10 mouse cellular contexts compared by ENCODE assay signal in the genomic region with DNA sequence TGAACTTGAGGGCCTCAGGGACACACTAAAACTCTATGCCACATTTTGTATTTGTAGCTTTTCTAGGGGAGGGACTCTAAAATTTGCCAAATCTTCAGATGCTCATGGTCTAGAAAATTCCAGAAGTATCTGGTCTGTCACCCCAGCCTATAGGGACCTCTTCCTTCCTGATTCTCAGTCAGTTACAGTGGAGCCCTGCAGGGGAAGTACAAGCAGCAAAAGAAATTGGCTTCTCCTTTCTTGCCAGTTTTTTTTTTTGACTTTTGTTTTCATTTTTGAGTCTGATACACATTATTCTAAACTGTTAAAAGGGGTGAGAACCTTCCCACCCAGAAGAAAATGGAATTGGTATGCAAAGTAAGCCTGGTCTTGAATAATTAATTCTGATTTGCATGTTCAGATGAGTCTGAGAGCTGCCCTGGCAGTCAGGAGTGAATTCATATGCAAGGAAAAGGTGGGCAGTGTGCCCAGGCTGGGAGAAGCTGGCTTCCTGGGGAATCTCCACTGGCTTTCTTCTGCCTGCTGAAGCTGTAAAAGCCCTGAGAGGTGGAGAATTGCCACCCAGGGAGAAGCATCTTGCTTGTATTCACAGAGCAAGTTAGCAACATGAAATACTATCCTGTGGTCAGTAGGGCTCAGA.
DNase-seq lines count a peak whose midpoint lies in the region; ATAC-seq lines count a peak whose summit lies in the region.
"Had no signal": no experiment of that assay in that cellular context is flagged by ENCODE, and none has a peak within 500 bp of the region (broad histone marks: within the 10 kb centered on the region; RNA-seq: fewer than 3 reads in every experiment).

No protein-coding gene starts in this region.

- ATAC-seq in embryonic facial prominence, embryonic 14.5 days (ENCODE audit: low read depth) = no peak
- ATAC-seq in neural tube, embryonic 13.5 days (ENCODE audit: low read depth) = peak; percentile 79

- no peak overlapping the region for H3K4me3 ChIP-seq in embryonic facial prominence, embryonic 14.5 days (ENCODE audit: low read depth, low read length)
- H3K4me3 ChIP-seq in embryonic facial prominence, embryonic 10.5 days = no peak overlapping the region
- no peak overlapping the region for H3K4me3 ChIP-seq in neural tube, embryonic 13.5 days
- H3K4me3 ChIP-seq: limb, embryonic 15.5 days had no signal

- H3K27ac ChIP-seq in embryonic facial prominence, embryonic 14.5 days (replicated peaks; ENCODE audit: low read depth, low read length) = no peak overlapping the region
- no peak overlapping the region for H3K27ac ChIP-seq in embryonic facial prominence, embryonic 10.5 days (replicated peaks)
- H3K27ac ChIP-seq in neural tube, embryonic 13.5 days (replicated peaks) = peak overlapping the region; percentile 59; the same call in 1 of the 2 replicates
- H3K27ac ChIP-seq: limb, embryonic 15.5 days had no signal

- no peaks in the 10 kb centered on the region for H3K36me3 ChIP-seq in embryonic facial prominence, embryonic 14.5 days (ENCODE audit: control insufficient read depth, insufficient read depth, low read length)
- no peaks in the 10 kb centered on the region for H3K36me3 ChIP-seq in embryonic facial prominence, embryonic 10.5 days (replicated peaks)
- H3K36me3 ChIP-seq in neural tube, embryonic 13.5 days = no peaks in the 10 kb centered on the region
- H3K36me3 ChIP-seq: limb, embryonic 15.5 days had no signal

- H3K9ac ChIP-seq in embryonic facial prominence, embryonic 14.5 days (ENCODE audit: low read depth, low read length) = no peak overlapping the region
- H3K9ac ChIP-seq in neural tube, embryonic 13.5 days = no peak overlapping the region
- H3K9ac ChIP-seq: limb, embryonic 15.5 days had no signal

- no peaks in the 10 kb centered on the region for H3K4me1 ChIP-seq in embryonic facial prominence, embryonic 14.5 days (ENCODE audit: control insufficient read depth, insufficient read depth, low read length)
- H3K4me1 ChIP-seq in embryonic facial prominence, embryonic 10.5 days = no peaks in the 10 kb centered on the region
- 0 out of 2 replicates have a peak, but pooled peaks cover 16% of the 10 kb centered on the region for H3K4me1 ChIP-seq in neural tube, embryonic 13.5 days (replicated peaks)
- H3K4me1 ChIP-seq: limb, embryonic 15.5 days had no signal

- no peaks in the 10 kb centered on the region for H3K27me3 ChIP-seq in embryonic facial prominence, embryonic 14.5 days (replicated peaks; ENCODE audit: control insufficient read depth, insufficient read depth, low read length)
- no peaks in the 10 kb centered on the region for H3K27me3 ChIP-seq in embryonic facial prominence, embryonic 10.5 days (replicated peaks; ENCODE audit: low read depth, poor library complexity, severe bottlenecking)
- H3K27me3 ChIP-seq in neural tube, embryonic 13.5 days = no peaks in the 10 kb centered on the region
- H3K27me3 ChIP-seq: limb, embryonic 15.5 days had no signal

- H3K4me2 ChIP-seq in embryonic facial prominence, embryonic 14.5 days (ENCODE audit: low read depth, low read length) = no peak overlapping the region
- no peak overlapping the region for H3K4me2 ChIP-seq in neural tube, embryonic 13.5 days
- H3K4me2 ChIP-seq: limb, embryonic 15.5 days had no signal

- no peaks in the 10 kb centered on the region for H3K9me3 ChIP-seq in embryonic facial prominence, embryonic 14.5 days (ENCODE audit: control insufficient read depth, low read length)
- H3K9me3 ChIP-seq in embryonic facial prominence, embryonic 10.5 days = no peaks in the 10 kb centered on the region
- H3K9me3 ChIP-seq in neural tube, embryonic 13.5 days = no peaks in the 10 kb centered on the region
- H3K9me3 ChIP-seq: limb, embryonic 15.5 days had no signal

- peak; percentile 45 for DNase-seq in embryonic facial prominence, embryonic 14.5 days (ENCODE audit: low spot score)
- no peak for DNase-seq in embryonic facial prominence, embryonic 10.5 days (ENCODE audit: low spot score)
- no peak for DNase-seq in neural tube, embryonic 10.5 days (ENCODE audit: extremely low spot score, low spot score)
- peak; percentile 34 to 45 for DNase-seq in left cerebral cortex, adult 18-20 months (ENCODE audit: low spot score in 2 of 2)
- DNase-seq in right cerebral cortex, postnatal 4 days = peak; percentile 80
- DNase-seq in gastrocnemius, adult 8-10 months (ENCODE audit: low spot score in 2 of 2) = no peak
- DNase-seq in retina, embryonic 14.5 days (ENCODE audit: low spot score) = no peak
- DNase-seq: adrenal gland, postnatal 36 days had no signal

Comparison
In these comparisons a context has a peak if more than half of its experiments do, and no peak if none do; other contexts are left out.
1. DNase-seq: peak in embryonic facial prominence, embryonic 14.5 days (single experiment), left cerebral cortex, adult 18-20 months (2 of 2) and right cerebral cortex, postnatal 4 days (single experiment); none in embryonic facial prominence, embryonic 10.5 days (single experiment), neural tube, embryonic 10.5 days (single experiment), gastrocnemius, adult 8-10 months (0 of 2) and retina, embryonic 14.5 days (single experiment).